Mouse (Mus musculus): ENCODE measurements around the gene Gnpat. TPM values are rescaled to one million over a fixed set of nuclear protein-coding genes. Genes with fewer than 3 reads are reported as not detected.
"Not testable (repeated sequence)": the region's sequence is repeated elsewhere in the genome, so short reads cannot be mapped to it uniquely, and the experiment has no call there.

Gnpat gene
- polyA plus RNA-seq, 1 experiment from 2014 or later: 102 TPM

DNA sequence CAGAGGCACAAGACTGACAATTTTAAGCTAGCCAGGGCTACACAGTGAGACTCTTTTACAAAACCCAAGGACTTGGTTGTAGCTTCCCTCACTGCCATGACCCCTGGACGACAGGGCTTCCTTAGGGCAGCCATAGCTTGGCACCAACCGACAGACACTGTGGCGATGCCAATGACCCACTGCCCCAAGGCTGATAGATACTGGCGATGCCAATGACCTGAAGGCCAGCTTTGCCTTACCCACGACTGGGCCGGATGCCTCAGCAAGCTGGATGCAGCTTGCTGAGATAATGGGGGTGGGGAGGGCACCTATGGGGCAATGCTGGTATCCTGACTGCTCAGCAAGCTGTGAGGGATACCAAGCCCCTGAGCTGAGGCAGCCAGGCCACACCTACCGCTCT is 21.9 kb upstream of the Gnpat start:
- H3K27me3 ChIP-seq: no peaks in the 10 kb centered on the region
- no peak for DNase-seq (ENCODE audit: low read depth, low spot score)
- no peak for ATAC-seq
- in situ Hi-C loops (cut with MboI; ENCODE audit: low pct_unique_long_range_greater_than_20kb): no loop called here
- TF ChIP-seq CTCF (IDR thresholded peaks at IDR 0.05): no peak
- ChIA-PET POLR2A (interaction anchor here (0.6 to 1.3 kb wide), 2 partner anchors 15 to 21 kb away, joined by 3 to 5 read pairs; no protein-coding TSS in a partner anchor), CTCF (no interaction called here)

DNA sequence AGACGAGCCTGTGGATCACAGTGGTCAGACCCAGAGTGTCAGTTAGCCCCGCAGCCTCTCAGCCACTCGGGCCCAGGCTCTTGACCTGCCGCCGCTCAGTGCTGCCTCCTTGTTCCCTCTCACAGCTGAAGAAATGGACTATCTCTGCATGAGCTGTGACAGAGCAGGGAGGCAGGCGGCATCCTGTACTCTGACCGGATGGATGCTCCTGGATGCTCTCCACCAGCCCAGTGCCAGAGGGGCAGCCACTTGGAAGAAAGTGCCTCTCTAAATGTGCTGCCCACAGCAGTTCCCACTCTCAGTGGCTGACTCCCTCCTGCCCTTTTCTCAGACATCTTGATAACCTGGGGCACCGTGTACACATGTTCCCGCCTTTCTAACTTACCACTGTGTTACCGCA is 21.1 kb upstream of the Gnpat start:
- ChIA-PET CTCF (interaction anchor here (1.3 kb wide), 1 partner anchor 20 kb away, joined by 3 read pairs; no protein-coding TSS in a partner anchor), POLR2A (interaction anchor here (0.7 to 1.3 kb wide), 2 partner anchors 20 to 826 kb away, joined by 3 read pairs; no protein-coding TSS in a partner anchor)
- H3K27me3 ChIP-seq: no peaks in the 10 kb centered on the region
- ATAC-seq (no peak), DNase-seq (ENCODE audit: low read depth, low spot score) (no peak)
- no peak for TF ChIP-seq CTCF (IDR thresholded peaks at IDR 0.05)
- in situ Hi-C loops (cut with MboI; ENCODE audit: low pct_unique_long_range_greater_than_20kb): no loop called here

DNA sequence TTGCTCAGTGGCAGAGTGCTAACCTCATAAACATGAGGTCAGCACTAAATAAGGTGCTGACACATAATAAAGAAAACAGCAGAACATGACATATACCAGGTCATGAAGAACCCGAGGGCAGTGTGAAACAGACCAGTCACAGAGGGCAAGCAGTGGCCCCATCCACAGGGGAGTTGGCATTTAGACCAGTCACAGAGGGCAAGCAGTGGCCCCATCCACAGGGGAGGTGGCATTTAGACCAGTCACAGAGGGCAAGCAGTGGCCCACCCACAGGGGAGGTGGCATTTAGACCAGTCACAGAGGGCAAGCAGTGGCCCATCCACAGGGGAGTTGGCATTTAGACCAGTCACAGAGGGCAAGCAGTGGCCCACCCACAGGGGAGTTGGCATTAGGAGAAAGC is 19.9 kb upstream of the Gnpat start:
- ATAC-seq; DNase-seq (ENCODE audit: low read depth, low spot score); H3K27me3 ChIP-seq; in situ Hi-C loops (cut with MboI; ENCODE audit: low pct_unique_long_range_greater_than_20kb): not testable (repeated sequence)
- POLR2A ChIA-PET: interaction anchor here (0.6 kb wide), 1 partner anchor 908 kb away, joined by 9 read pairs; no protein-coding TSS in a partner anchor
- CTCF ChIA-PET: interaction anchor here (1.0 to 1.3 kb wide), 3 partner anchors 10 to 32 kb away, joined by 3 read pairs; no protein-coding TSS in a partner anchor

DNA sequence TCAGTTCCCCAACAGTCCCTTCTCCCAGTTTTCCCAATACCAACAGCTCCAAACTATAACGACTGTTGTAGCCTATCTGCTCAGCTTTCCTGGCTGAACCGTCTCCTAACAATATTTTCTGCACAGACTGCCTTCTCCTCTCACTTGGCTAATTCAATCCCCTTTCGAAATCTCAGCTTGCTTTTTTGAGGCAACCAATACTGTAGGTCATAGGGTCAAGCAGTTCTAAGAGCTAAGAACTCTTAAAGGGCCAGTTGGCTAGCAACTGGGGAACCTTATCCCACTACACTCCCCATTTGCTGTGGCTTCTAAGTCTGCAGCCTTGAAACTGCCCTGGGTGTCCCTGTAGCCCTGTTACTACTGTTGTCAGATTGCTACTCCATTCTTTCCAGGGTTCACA is 17.7 kb upstream of the Gnpat start:
- POLR2A ChIA-PET: interaction anchor here (1.5 kb wide), 1 partner anchor 17 kb away, joined by 3 read pairs; the partner anchor contains the start of genes 2810004N23Rik and Gnpat
- CTCF ChIA-PET: interaction anchor here (0.7 kb wide), 1 partner anchor 8 kb away, joined by 3 read pairs; no protein-coding TSS in a partner anchor
- no peaks in the 10 kb centered on the region for H3K27me3 ChIP-seq
- ATAC-seq (no peak), DNase-seq (ENCODE audit: low read depth, low spot score) (no peak)
- TF ChIP-seq CTCF (IDR thresholded peaks at IDR 0.05): no peak
- in situ Hi-C loops (cut with MboI; ENCODE audit: low pct_unique_long_range_greater_than_20kb): no loop called here

DNA sequence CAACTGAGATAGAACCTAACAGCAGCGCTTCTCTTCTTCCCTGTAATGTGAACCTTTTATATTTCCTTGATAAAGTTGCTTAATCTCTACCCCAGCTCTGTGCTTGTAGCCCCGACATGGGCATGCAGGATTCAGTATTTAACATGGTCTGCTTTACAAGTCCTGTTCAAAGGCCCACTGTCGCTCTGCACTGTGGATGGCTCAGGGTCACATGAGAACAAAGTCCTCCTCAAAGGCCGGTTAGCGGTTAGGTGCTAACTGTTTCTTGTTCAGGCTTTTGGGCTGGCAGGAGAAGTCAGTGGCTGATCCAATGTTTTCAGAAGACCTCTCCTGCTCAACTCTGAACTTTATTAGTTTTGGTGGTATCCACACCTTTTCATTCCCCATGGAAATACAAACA is 17.3 kb upstream of the Gnpat start:
- CTCF ChIA-PET: no interaction called here
- in situ Hi-C loops (cut with MboI; ENCODE audit: low pct_unique_long_range_greater_than_20kb): no loop called here
- DNase-seq (ENCODE audit: low read depth, low spot score) (no peak), ATAC-seq (no peak)
- H3K27me3 ChIP-seq: no peaks in the 10 kb centered on the region
- TF ChIP-seq CTCF (IDR thresholded peaks at IDR 0.05): no peak
- POLR2A ChIA-PET: interaction anchor here (1.5 kb wide), 1 partner anchor 17 kb away, joined by 3 read pairs; the partner anchor contains the start of genes 2810004N23Rik and Gnpat

DNA sequence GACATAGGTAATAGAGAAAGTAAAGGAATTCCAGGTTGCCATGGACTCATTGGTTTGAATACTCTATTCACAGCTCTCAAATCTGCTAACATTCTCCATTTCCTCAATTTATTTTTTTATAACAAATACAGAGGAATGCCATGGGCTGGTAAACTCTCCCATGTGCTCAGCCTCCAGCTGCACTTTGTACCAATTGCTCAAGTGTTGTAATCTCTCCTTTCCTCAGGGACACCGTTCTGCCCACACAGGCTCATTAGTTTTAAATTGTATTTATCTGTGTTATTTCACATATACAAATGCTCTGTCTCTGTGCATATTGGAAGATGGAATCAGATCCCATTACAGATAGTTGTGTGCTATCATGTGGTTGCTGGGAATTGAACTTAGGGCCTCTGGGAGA is 9.3 kb upstream of the Gnpat start:
- in situ Hi-C loops (cut with MboI; ENCODE audit: low pct_unique_long_range_greater_than_20kb): no loop called here
- TF ChIP-seq CTCF (IDR thresholded peaks at IDR 0.05): no peak
- no peak for DNase-seq (ENCODE audit: low read depth, low spot score)
- ATAC-seq: no peak
- H3K27me3 ChIP-seq: no peaks in the 10 kb centered on the region
- ChIA-PET CTCF (interaction anchor here (0.7 to 0.9 kb wide), 2 partner anchors 9 to 20 kb away, joined by 3 read pairs; no protein-coding TSS in a partner anchor), POLR2A (no interaction called here)

DNA sequence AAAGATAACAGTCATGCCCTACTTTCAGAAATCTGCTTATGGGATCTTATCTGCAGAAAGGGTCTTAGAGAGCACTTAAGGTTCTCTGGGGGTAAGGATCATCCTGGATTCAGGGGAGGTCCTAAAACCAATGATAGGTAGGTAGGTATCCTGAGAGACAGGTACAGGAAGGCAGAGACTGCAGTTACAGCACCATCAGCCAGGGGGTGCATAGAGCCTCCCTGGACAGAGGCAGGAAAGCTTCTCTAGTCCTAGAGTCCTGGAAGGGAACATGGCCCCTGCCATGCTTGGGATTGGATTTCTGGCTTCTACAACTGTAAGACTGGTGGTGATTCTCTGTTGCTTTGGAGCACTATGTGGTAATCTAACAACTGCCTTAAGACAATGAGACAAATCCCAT is 3.4 kb upstream of the Gnpat start:
- no peaks in the 10 kb centered on the region for H3K27me3 ChIP-seq
- ATAC-seq: no peak
- in situ Hi-C loops (cut with MboI; ENCODE audit: low pct_unique_long_range_greater_than_20kb): no loop called here
- ChIA-PET CTCF (no interaction called here), POLR2A (no interaction called here)
- no peak for DNase-seq (ENCODE audit: low read depth, low spot score)
- TF ChIP-seq CTCF (IDR thresholded peaks at IDR 0.05): no peak

DNA sequence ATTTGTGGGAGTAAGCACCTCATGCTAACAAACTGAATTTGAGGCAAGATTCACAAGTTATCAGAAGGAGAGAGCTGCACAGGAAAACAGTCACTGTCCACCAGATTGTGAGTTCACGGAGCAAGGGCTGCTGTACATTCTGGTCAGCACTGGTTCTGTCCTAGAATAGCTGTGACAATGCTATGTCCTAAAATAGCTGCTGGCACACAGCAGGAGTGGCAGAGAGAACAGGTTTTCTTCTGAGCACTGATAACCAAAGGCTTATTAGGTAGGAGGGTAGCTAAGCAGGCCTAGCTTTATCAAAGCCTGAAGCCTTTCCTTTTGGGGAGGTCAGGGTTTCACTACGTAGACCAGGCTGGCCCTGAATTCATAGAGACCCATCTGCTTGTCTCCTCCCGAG is 2.6 kb upstream of the Gnpat start:
- H3K27me3 ChIP-seq: no peaks in the 10 kb centered on the region
- ChIA-PET CTCF (interaction anchor here (1.2 kb wide), 1 partner anchor 33 kb away, joined by 3 read pairs; no protein-coding TSS in a partner anchor), POLR2A (no interaction called here)
- ATAC-seq: no peak
- DNase-seq (ENCODE audit: low read depth, low spot score): no peak
- in situ Hi-C loops (cut with MboI; ENCODE audit: low pct_unique_long_range_greater_than_20kb): no loop called here
- TF ChIP-seq CTCF (IDR thresholded peaks at IDR 0.05): no peak

DNA sequence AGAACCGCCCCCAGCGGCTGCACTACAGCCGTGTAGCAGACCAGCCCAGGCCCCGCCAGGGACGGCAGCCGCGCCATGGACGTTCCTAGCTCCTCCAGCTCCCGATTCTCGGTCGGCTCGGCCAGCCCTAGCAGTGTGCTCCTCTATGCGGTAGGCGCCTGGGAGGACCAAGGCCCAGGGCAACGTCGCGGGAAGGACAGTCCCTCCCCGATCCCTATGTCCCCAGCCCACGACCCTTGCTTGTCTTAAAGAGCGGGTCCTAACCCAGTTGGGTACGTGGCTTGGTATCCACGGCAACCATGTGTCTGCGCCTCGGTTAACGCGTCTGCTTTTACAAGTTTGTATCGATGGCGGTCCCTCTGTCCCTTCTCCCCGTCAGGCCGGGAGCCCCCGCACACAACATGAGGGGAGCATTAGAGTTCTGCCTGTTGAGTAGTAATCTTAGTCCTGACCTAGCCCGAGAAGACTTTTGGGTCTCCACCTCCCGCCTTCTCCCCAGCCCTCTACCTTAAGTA is 387 bp downstream of the Gnpat start:
- H3K27me3 ChIP-seq: no peaks in the 10 kb centered on the region
- in situ Hi-C loops (cut with MboI; ENCODE audit: low pct_unique_long_range_greater_than_20kb): no loop called here
- ChIA-PET POLR2A (interaction anchor here (1.2 to 1.5 kb wide), 2 partner anchors 18 to 27 kb away, joined by 3 to 6 read pairs; no protein-coding TSS in a partner anchor), CTCF (interaction anchor here (0.8 to 1.7 kb wide), 2 partner anchors 26 to 171 kb away, joined by 3 to 6 read pairs; no protein-coding TSS in a partner anchor)
- peak; percentile 18 for ATAC-seq
- TF ChIP-seq CTCF (IDR thresholded peaks at IDR 0.05): no peak
- DNase-seq (ENCODE audit: low read depth, low spot score): peak; percentile 6

DNA sequence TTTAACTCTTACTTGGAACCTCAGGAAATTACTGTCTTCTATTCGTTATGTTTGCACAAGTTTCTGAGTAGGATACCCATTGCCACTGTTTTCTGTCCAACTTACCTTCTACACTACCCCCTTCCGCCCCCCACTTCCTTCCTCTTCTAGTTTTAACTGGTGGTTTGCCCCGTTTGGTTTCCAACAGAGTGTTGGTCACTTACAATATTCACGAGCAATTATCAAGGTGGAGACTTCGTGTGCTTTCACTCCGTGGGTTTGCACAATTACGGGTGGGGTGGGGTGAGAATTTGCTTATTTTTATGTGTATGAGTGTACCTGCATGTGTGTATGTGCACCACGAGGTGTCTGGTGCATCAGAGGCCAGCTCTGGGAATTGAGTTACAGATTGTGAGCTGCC is 896 bp downstream of the Gnpat start:
- POLR2A ChIA-PET: interaction anchor here (0.9 to 1.5 kb wide), 2 partner anchors 28 to 37 kb away, joined by 4 to 6 read pairs; no protein-coding TSS in a partner anchor
- no peaks in the 10 kb centered on the region for H3K27me3 ChIP-seq
- CTCF ChIA-PET: interaction anchor here (1.0 kb wide), 1 partner anchor 30 kb away, joined by 4 read pairs; no protein-coding TSS in a partner anchor
- DNase-seq (ENCODE audit: low read depth, low spot score) (no peak), ATAC-seq (no peak)
- in situ Hi-C loops (cut with MboI; ENCODE audit: low pct_unique_long_range_greater_than_20kb): no loop called here
- no peak for TF ChIP-seq CTCF (IDR thresholded peaks at IDR 0.05)

DNA sequence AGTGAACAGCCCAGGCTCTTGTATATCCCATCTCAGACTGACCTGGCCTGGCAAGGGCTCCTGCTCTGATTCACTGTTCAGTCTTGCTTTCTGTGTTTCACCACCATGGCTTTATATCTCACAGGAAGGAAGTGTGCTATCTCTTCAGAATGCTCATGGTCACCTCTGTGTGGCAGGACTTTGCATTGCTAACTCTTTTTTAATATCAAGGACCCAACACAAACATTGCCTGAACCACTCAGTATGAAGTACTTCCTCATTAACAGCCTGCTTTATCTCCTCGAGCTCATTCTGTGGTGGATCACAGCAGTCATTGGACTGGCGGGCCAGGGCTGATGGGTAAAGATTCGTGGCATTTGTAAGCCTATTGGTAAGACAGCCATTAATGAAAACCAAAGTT is 3.8 kb downstream of the Gnpat start:
- no peak for TF ChIP-seq CTCF (IDR thresholded peaks at IDR 0.05)
- in situ Hi-C loops (cut with MboI; ENCODE audit: low pct_unique_long_range_greater_than_20kb): no loop called here
- POLR2A ChIA-PET: no interaction called here
- DNase-seq (ENCODE audit: low read depth, low spot score): no peak
- no peaks in the 10 kb centered on the region for H3K27me3 ChIP-seq
- CTCF ChIA-PET: no interaction called here
- ATAC-seq: no peak

All from Patski (cell line).